Mouse (Mus musculus) common myeloid progenitor, adult 5-6 weeks (primary cell): ENCODE measurements around the gene Gm20662. TPM values are rescaled to one million over a fixed set of nuclear protein-coding genes. Genes with fewer than 3 reads are reported as not detected.
A peak's percentile ranks its signal among the peaks of the same experiment; 100 is the strongest.

Experiments
- ATAC-seq: replicated peaks from 2 replicates; pipeline ENCODE4 v1.8.0; 2016; ENCODE audit warnings: low read depth, mild to moderate bottlenecking, moderate TSS enrichment, inconsistent platforms; ENCODE audit not compliant: poor library complexity, severe bottlenecking
- total RNA-seq: library from RNA; stranded (forward); fragments of 200-1000, 187-1606 nt; gene quantifications from 2 replicates; pipeline ENCODE4 v1.2.3, GENCODE M21; 2017

Gm20662 gene
- total RNA-seq, result not detected in 2 replicates

GRCm38 (mm10) chr9:107996049-107996448 lies at the start of gene Gm20662:
TSS of gene Gm20662 (plus strand) at chr9:107996349.
- ATAC-seq, result no peak

GRCm38 (mm10) chr9:107947241-107948194 lies 48.6 kb upstream of the Gm20662 start:
- 0 out of 2 replicates have a peak, but pooled peaks have one; percentile 14 for ATAC-seq

GRCm38 (mm10) chr9:107949184-107949921 lies 46.8 kb upstream of the Gm20662 start:
- ATAC-seq, result no peak

GRCm38 (mm10) chr9:107949922-107950235 lies 46.3 kb upstream of the Gm20662 start, which contains the start of gene Traip:
TSS of gene Traip (plus strand) at chr9:107950136.
- ATAC-seq, result no peak

GRCm38 (mm10) chr9:107950460-107951355 lies 45.4 kb upstream of the Gm20662 start:
- ATAC-seq, result peak; percentile 90

- no peak for ATAC-seq
These were observed 40.4 kb upstream of the Gm20662 start for GRCm38 (mm10) chr9:107955613-107956289.

GRCm38 (mm10) chr9:107957141-107957540 lies 39.0 kb upstream of the Gm20662 start:
- ATAC-seq, result no peak

GRCm38 (mm10) chr9:107959896-107960295 lies 36.3 kb upstream of the Gm20662 start:
- no peak for ATAC-seq

GRCm38 (mm10) chr9:107960928-107961327 lies 35.2 kb upstream of the Gm20662 start:
- peak; percentile 23; the same call in 1 of the 2 replicates for ATAC-seq

- no peak for ATAC-seq
These were observed 34.8 kb upstream of the Gm20662 start for GRCm38 (mm10) chr9:107961351-107961762.

GRCm38 (mm10) chr9:107961881-107962280 lies 34.3 kb upstream of the Gm20662 start:
- ATAC-seq, result no peak

- ATAC-seq, result no peak
These were observed 33.2 kb upstream of the Gm20662 start for GRCm38 (mm10) chr9:107962916-107963315.

GRCm38 (mm10) chr9:107963700-107964099 lies 32.4 kb upstream of the Gm20662 start:
- peak; percentile 74 for ATAC-seq

- ATAC-seq, result no peak
These were observed 31.5 kb upstream of the Gm20662 start for GRCm38 (mm10) chr9:107964681-107965080.

- ATAC-seq, result no peak
These were observed 29.5 kb upstream of the Gm20662 start for GRCm38 (mm10) chr9:107966676-107967075.

GRCm38 (mm10) chr9:107967437-107967836 lies 28.7 kb upstream of the Gm20662 start:
- no peak for ATAC-seq

GRCm38 (mm10) chr9:107968531-107968930 lies 27.6 kb upstream of the Gm20662 start:
- ATAC-seq, result no peak

GRCm38 (mm10) chr9:107970311-107970710 lies 25.8 kb upstream of the Gm20662 start:
- no peak for ATAC-seq
